Mouse (Mus musculus) thymus, adult 2 months (tissue): ENCODE data around the gene Nek11. TPM values are rescaled to one million over a fixed set of nuclear protein-coding genes. Genes with fewer than 3 reads are reported as not detected.

Experiments used
- DNase-seq: peaks from one replicate; pipeline ENCODE4 v3.0.0; 2021
- H3K27ac ChIP-seq: fragments of 200-500 bp; 2 replicates; pipeline ENCODE4 v1.5.1; 2012; ENCODE audit warnings: low read length, control low read depth; ENCODE audit not compliant: control insufficient read depth, insufficient read depth
- H3K27me3 ChIP-seq: fragments of 200-500 bp; 2 replicates; pipeline ENCODE4 v1.6.1; 2012; ENCODE audit warnings: mild to moderate bottlenecking, low read length, moderate library complexity, mixed read lengths; ENCODE audit not compliant: control insufficient read depth, insufficient read depth
- H3K36me3 ChIP-seq: fragments of 200-500 bp; 2 replicates; pipeline ENCODE4 v1.6.1; 2012; ENCODE audit warnings: mild to moderate bottlenecking, low read length, moderate library complexity; ENCODE audit not compliant: control insufficient read depth, insufficient read depth
- H3K4me1 ChIP-seq: fragments of 200-500 bp; replicated peaks from 2 replicates; pipeline ENCODE4 v1.6.1; 2012; ENCODE audit warnings: low read length; ENCODE audit not compliant: control insufficient read depth, insufficient read depth
- H3K4me3 ChIP-seq: fragments of 200-500 bp; 2 replicates; pipeline ENCODE4 v1.5.1; 2012; ENCODE audit warnings: mild to moderate bottlenecking, low read length, control low read depth, moderate library complexity; ENCODE audit not compliant: control insufficient read depth, insufficient read depth
- CTCF ChIP-seq: fragments of 200-500 bp; IDR thresholded peaks from 2 replicates; pipeline ENCODE4 v1.5.1; 2012; ENCODE audit warnings: mild to moderate bottlenecking, control low read depth, low read length, moderate library complexity, borderline replicate concordance; ENCODE audit not compliant: control insufficient read depth, poor library complexity, insufficient read depth; ENCODE audit errors: extremely low read depth
- POLR2A ChIP-seq: fragments of 200-500 bp; IDR thresholded peaks from 2 replicates; pipeline ENCODE4 v1.6.1; 2012; ENCODE audit warnings: mild to moderate bottlenecking, low read length, control low read depth, moderate library complexity; ENCODE audit not compliant: control insufficient read depth, poor library complexity, insufficient read depth; ENCODE audit errors: extremely low read depth
- WGBS: fragments of 180-500 bp; shearing (Covaris S2); methylation state at CpG from one replicate; pipeline ENCODE4 v1.1.7; 2018; 5-methylcytosine and 5-hydroxymethylcytosine counted together
- polyA plus RNA-seq: library from polyadenylated mRNA; depleted of rRNA; stranded (reverse); fragments of >200 nt; gene quantifications from 2 replicates; pipeline ENCODE4 v1.2.3, GENCODE M21; 2012

Nek11 gene
- polyA plus RNA-seq, 1 experiment: 0.11 TPM

- no peaks in the 10 kb centered on the region for H3K27me3 ChIP-seq
- TF ChIP-seq CTCF (no peak), POLR2A (no peak)
- H3K36me3 ChIP-seq: no peaks in the 10 kb centered on the region
- H3K4me3 ChIP-seq: no peak overlapping the region
- no peak for DNase-seq
- no peak overlapping the region for H3K27ac ChIP-seq
- no peaks in the 10 kb centered on the region for H3K4me1 ChIP-seq
- 91% methylated on average over 5 of the region's 5 CpGs for WGBS
These were observed 31.6 kb downstream of the Nek11 start for GRCm38 (mm10) chr9:105363520-105364231.

- H3K27ac ChIP-seq: no peak overlapping the region
- 79% methylated on average over 2 of the region's 2 CpGs for WGBS
- H3K4me1 ChIP-seq: no peaks in the 10 kb centered on the region
- no peaks in the 10 kb centered on the region for H3K27me3 ChIP-seq
- DNase-seq: no peak
- H3K36me3 ChIP-seq: no peaks in the 10 kb centered on the region
- TF ChIP-seq CTCF: no peak
- no peak for TF ChIP-seq POLR2A
- no peak overlapping the region for H3K4me3 ChIP-seq
These were observed 33.1 kb downstream of the Nek11 start for GRCm38 (mm10) chr9:105362181-105362580.

GRCm38 (mm10) chr9:105349034-105349433 is 46.3 kb downstream of the Nek11 start:
- TF ChIP-seq CTCF (no peak), POLR2A (no peak)
- no peaks in the 10 kb centered on the region for H3K36me3 ChIP-seq
- no peaks in the 10 kb centered on the region for H3K4me1 ChIP-seq
- H3K27ac ChIP-seq: no peak overlapping the region
- DNase-seq: no peak
- no peaks in the 10 kb centered on the region for H3K27me3 ChIP-seq
- no peak overlapping the region for H3K4me3 ChIP-seq
- 84% methylated on average over 5 of the region's 5 CpGs for WGBS

- Histone ChIP-seq H3K27me3 (no peaks in the 10 kb centered on the region), H3K4me3 (no peak overlapping the region), H3K27ac (no peak overlapping the region), H3K36me3 (no peaks in the 10 kb centered on the region), H3K4me1 (no peaks in the 10 kb centered on the region)
- no peak for DNase-seq
- TF ChIP-seq CTCF: no peak
- TF ChIP-seq POLR2A: no peak
- WGBS: 81% methylated on average over 10 of the region's 10 CpGs
These were observed 46.9 kb downstream of the Nek11 start for GRCm38 (mm10) chr9:105348242-105349031.

- H3K27ac ChIP-seq: no peak overlapping the region
- no peaks in the 10 kb centered on the region for H3K36me3 ChIP-seq
- H3K4me1 ChIP-seq: no peaks in the 10 kb centered on the region
- WGBS: 78% methylated on average over 10 of the region's 10 CpGs
- TF ChIP-seq CTCF (no peak), POLR2A (no peak)
- DNase-seq: no peak
- H3K27me3 ChIP-seq: no peaks in the 10 kb centered on the region
- no peak overlapping the region for H3K4me3 ChIP-seq
These were observed 52.2 kb downstream of the Nek11 start for GRCm38 (mm10) chr9:105342994-105343656.

- no peak overlapping the region for H3K27ac ChIP-seq
- WGBS: 93% methylated on average over 3 of the region's 3 CpGs
- DNase-seq: no peak
- H3K27me3 ChIP-seq: no peaks in the 10 kb centered on the region
- H3K4me3 ChIP-seq: no peak overlapping the region
- no peaks in the 10 kb centered on the region for H3K36me3 ChIP-seq
- no peaks in the 10 kb centered on the region for H3K4me1 ChIP-seq
- TF ChIP-seq CTCF: no peak
- TF ChIP-seq POLR2A: no peak
These were observed 52.8 kb downstream of the Nek11 start for GRCm38 (mm10) chr9:105342565-105342964.
